Mouse (Mus musculus) mesoderm, embryonic 11.5 days (tissue): ENCODE measurements at regions not wholly inside any gene's neighbourhood (a gene's known extent, or its start where the extent isn't known, plus 50 kb on each side); places are given as distances from the start of the nearest gene placed in this dataset.

Source experiments
- DNase-seq: peaks from one replicate; pipeline ENCODE4 v3.0.0-alpha.2; 2012; ENCODE audit warnings: low read depth, low spot score

- no peak for DNase-seq
Measured at GRCm38 (mm10) chr3:125155319-125155718, 248.6 kb upstream of the Ndst4 start.

DNA sequence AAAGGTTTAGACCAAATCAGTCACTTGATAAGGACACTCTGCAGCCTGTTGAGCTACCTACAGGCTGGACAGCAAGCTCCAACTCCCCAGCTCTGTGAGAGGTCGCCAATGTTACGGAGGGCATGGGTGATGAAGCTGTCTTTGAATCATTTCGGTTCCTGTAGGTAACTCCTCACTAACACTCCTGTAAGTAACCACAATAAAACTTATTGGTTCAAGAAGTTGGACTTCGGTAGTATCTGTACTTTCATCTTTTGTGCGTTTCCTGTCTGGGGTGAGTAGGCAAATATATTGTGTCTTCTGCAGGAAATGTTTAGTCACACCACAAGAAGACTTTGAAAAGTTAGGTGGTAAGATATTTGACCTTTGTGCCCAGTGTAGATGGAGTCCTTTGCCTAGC is 244.1 kb upstream of the Ndst4 start:
- DNase-seq = no peak

DNA sequence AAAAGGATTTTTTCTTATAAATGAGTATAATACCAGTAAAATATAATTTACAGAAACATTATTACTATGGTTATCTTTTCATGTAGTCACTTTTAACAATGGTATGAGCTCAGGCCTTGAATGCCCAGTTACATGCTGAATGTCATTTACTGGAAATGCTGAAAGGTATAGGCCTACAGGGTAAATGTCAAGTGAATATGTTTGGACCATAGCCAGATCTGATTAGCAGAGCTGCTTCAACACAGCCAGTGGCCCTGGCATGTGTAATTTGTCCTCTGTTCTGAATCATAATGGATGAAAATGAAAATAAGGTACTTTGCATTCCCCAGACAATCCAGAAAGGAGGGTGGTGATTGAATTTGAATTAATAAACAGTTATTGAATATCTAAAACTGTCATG is 213.3 kb upstream of the Ndst4 start:
- DNase-seq = no peak

DNA sequence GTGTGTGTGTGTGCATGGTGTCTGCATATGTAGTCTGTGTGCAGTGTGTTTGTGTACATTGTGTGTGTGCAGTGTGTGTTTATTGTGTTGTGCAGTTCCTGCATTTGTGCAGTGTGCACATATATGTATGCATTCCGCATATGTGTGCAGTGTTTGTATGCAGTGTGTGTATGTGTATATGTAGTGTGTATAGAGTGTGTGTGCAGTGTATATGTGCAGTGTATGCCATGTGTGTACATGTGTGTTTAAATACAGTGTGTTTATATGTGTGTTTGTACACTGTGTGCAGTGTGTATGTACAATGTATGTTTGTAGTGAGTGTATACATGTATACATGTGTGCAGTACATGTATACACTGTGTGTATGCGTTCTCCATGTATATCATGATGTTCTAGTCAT is 183.0 kb upstream of the Ndst4 start:
- DNase-seq = no peak

- DNase-seq = no peak
Measured at GRCm38 (mm10) chr3:125251124-125251523, 152.8 kb upstream of the Ndst4 start.

DNA sequence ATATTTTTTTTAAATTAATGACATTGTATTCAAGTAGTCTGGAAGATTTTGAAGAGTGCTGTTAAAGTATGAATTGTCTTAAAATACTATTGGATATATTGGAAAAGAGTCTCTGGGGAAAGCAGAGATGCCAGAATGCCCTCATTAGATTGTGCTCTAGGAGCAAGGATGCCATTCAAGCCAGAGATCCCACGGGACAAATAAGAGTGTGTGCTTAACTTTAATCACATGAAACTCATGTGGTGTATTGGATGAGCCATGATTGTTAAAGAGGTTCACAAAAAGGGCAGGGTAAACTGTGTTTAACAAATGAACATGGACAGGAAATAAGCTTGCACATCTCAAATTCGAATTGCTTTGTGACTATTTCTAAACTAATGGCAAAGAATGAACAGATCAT is 143.0 kb upstream of the Ndst4 start:
- DNase-seq = peak; percentile 29

GRCm38 (mm10) chr3:125270695-125271094 is 133.2 kb upstream of the Ndst4 start:
- DNase-seq = no peak

DNA sequence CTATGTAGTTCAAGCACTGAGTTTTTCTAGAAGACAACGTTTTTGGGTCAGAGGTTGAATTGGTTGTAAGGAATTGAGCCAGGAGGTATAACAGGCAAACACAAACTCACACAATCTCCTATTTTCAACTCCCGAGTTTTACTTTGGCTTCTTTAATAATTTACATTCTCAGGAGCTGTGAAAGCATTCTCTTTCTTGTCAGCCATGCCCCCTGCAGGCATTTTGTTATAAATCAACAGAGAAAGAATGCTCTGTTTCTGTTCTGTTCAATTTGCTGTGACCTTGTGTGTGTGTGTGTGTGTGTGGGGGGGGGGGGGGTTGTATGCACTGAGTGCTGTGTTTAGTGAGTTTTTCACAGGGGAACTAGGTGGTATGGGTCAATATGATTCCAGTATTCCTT is 132.7 kb upstream of the Ndst4 start:
- peak; percentile 62 for DNase-seq

DNA sequence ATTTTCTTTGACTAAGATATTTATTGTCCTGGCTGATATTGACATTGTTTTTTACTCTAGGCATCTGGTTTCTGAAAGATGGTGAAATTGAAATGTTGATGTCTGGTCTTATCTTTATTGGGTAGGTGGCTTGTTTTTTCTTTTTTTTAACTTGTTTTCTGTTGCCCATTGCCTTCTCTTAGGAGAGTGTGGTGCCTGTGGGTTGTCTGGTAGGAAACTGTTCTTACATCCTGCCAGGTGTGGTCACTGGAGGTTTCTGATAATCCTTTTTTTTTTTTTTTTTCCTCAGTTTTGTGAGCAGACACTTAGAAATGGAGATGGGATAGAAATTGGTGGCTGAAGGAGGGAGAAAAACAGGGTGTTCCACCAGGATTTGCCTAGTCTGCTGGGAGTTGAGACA is 125.3 kb upstream of the Ndst4 start:
- DNase-seq = no peak

DNA sequence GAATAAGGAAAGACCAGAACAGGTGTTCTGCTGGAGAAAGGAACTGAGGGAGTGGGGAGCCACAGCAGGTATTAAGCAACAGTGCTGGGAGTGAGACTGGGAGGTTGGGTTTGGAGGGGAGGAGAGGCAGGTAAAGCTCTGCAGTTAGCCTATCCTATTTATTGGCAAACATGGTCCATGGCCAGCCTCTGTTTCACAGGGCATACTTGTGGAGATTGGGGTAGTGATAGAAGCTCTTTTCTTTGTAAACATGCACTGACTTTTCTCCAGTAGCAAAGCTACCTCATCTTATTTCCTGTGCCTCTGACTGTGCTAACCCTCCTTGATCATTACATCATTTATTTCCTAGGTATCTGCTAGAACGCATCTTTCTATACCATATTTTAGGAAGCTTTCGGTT is 124.9 kb upstream of the Ndst4 start:
- DNase-seq = no peak

DNA sequence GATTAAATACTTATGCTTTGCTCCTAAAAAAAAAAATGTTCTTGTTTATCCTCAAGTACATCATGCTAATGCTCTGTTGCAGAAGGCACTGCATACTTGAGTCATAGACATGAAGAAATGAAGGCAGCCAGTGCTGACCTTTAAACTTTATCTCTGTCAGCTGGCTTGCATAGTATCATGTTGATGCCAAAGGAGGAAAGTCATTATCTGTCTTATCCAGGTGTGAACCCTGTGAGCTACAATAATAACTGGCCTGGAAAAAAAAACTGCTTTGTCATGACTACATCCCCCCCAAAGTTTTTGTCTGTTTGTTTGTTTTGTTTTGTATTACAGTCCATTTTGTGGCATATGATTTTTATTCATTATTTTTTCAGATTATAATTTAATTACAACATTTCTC is 124.3 kb upstream of the Ndst4 start:
- no peak for DNase-seq

GRCm38 (mm10) chr3:125288598-125288997 is 115.3 kb upstream of the Ndst4 start:
- no peak for DNase-seq

DNA sequence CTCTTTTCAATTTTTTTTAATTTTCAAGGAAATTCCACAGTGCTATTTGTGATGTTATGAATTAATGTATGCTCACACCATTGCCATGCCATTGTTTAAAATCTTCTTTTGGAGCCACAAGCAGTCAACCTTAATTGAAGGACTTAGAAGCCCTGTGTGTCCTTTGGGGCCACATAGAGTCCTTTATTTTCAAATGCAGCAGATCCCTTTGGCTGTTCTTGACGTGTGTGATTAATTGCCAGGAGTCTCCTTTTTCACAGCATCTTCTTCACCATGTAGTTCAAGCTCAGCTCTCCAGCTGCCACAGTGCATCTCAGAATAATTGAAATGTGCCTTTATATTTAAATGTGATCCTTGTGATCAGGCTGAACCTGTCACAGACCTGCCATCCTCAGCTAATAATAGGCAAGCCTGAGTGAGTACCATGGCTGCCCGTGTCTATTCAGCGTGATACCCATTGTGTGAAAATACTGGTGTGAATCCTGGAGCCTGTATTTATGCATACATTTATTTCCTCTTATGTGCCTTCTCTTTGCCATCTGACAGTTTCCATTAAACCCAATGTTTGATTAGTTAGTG is 114.4 kb upstream of the Ndst4 start:
- peak; percentile 12 for DNase-seq

GRCm38 (mm10) chr3:125306675-125307074 is 97.2 kb upstream of the Ndst4 start:
- no peak for DNase-seq

DNA sequence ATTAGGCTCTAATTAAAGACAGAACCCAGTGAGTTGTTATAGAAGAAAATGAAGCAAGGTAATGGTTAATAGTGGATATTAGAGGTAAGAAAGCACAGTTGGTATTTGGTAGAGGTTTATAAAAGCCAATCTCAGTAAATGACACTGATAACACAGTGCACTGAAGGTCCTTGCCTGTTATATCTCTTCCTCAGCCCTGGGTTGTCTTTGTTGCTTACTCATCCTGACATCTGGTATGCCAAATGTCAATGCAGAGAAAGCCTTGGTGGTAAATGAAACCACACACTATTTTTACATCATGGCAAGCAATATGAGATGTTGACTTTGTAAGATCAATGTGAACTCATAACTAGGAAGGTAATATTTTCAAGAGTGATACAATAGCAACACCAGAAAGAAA is 76.8 kb upstream of the Ndst4 start:
- no peak for DNase-seq

- no peak for DNase-seq
Measured at GRCm38 (mm10) chr3:125337423-125337822, 66.5 kb upstream of the Ndst4 start.

- no peak for DNase-seq
Measured at GRCm38 (mm10) chr3:125338178-125338692, 65.6 kb upstream of the Ndst4 start.
